Mouse (Mus musculus) E14TG2a.4 (cell line): Measurements from ENCODE around the gene Gm11549.

Experiments
- CTCF ChIP-seq: conservative IDR thresholded peaks from 2 replicates; pipeline ENCODE4 v1.5.1; 2014; ENCODE audit warnings: low read length
- NANOG ChIP-seq: IDR thresholded peaks from 2 replicates; pipeline ENCODE4 v1.6.1; 2014; ENCODE audit warnings: borderline replicate concordance, low read length, mixed read lengths
- POU5F1 ChIP-seq: IDR thresholded peaks from 2 replicates; pipeline ENCODE4 v1.6.1; 2014; ENCODE audit warnings: low read length, borderline replicate concordance

DNA sequence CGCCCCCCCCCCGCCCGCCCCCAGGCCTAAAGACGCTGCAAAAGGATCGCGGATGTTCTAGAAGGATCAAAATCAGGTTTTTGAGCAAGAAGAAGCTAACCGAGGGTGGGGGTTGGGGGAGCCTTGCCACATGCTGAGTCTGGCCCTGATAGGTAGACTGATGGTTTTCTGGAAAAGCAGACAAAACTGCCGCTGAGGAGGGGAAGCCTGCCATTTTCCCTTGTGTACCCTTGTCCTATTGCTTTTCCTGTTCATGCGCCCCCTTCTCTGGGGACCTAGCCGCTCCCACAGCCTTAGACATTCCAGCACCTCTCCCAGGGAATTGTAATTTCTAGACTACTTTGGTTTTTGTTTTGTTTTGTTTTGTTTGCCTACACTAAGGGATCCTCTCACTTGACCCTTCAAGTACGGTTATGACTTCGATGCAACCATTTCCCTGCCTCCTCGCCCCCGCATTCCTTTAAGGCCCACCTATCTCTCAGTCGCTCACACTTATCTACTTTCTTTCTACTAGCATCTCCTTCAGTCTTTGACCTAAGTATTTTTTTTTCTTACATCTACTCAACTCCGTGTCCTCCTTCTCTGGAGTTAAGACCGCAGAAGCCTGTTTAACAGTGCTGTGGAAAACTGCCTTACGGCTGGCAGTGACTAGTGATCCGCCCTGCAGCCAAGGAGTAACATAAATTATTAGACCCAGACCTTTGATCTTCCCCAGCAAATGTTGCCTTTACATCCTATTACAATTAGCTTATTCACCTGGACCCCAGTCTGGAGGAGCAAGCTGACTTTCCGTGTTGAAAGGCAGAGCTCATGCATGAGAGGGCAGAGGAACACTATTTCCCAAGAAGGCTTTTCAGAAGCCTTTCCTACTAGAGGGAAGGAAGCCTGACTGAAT is 45.1 kb downstream of the Gm11549 start:
- TF ChIP-seq CTCF (no peak), NANOG (no peak), POU5F1 (no peak)
